Mouse (Mus musculus) MEL (cell line): ENCODE data around the gene Aldh8a1.
A peak's percentile ranks its signal among the peaks of the same experiment; 100 is the strongest.

ENCODE experiments used
- MXI1 ChIP-seq: IDR thresholded peaks from 2 replicates; pipeline ENCODE4 v1.6.1; 2011; ENCODE audit warnings: mild to moderate bottlenecking, low read depth, low read length, improper control_type of control experiment
- POLR2A ChIP-seq, 2 experiments: IDR thresholded peaks; 2 replicates each; pipeline ENCODE4 v1.6.1; 2011 to 2012; ENCODE audit warnings: low read length in 2 of 2, mild to moderate bottlenecking in 2 of 2, control low read depth in 1 of 2, improper control_type of control experiment in 1 of 2, low read depth in 1 of 2, moderate library complexity in 1 of 2; ENCODE audit not compliant: control insufficient read depth in 1 of 2, insufficient read depth in 1 of 2, poor library complexity in 1 of 2
- TCF12 ChIP-seq: IDR thresholded peaks from 2 replicates; pipeline ENCODE4 v1.6.1; 2014; ENCODE audit warnings: low read depth, mild to moderate bottlenecking, inconsistent platforms, low read length, improper control_type of control experiment, moderate library complexity
- UBTF ChIP-seq: IDR thresholded peaks from 2 replicates; pipeline ENCODE4 v1.6.1; 2012; ENCODE audit warnings: low read depth, mild to moderate bottlenecking, inconsistent platforms, low read length, improper control_type of control experiment, moderate library complexity, borderline replicate concordance; ENCODE audit not compliant: insufficient read depth
- USF1 ChIP-seq: IDR thresholded peaks from 2 replicates; pipeline ENCODE4 v1.6.1; 2014; ENCODE audit warnings: low read depth, mild to moderate bottlenecking, inconsistent platforms, low read length, improper control_type of control experiment, moderate library complexity

DNA sequence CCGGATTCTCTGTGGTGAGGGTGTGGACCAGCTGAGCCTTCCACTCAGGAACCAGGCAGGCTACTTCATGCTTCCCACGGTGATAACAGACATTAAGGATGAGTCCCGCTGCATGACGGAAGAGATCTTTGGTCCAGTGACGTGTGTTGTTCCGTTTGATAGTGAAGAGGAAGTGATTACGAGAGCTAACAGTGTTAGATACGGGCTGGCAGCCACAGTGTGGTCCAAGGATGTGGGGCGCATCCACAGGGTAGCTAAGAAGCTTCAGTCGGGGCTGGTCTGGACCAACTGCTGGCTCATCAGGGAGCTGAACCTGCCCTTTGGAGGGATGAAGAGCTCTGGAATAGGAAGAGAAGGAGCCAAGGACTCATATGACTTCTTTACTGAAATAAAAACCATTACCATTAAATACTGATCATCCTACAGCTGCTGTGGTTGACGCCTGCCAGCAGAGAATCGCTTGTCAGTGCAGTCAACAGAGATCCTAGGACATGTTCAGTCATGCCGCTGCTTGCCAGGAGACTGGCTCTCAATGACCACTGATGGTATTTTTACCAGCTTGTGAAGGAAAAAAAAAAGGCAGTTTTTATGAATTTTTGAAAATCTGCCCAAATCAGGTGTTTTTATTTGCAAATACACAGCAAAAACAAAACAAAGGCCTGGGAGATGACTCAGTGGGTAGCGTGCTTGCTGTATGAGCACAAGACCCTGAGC lies 18.5 kb downstream of the Aldh8a1 start:
- TF ChIP-seq TCF12 (peak; percentile 83), MXI1 (no peak), POLR2A (IDR thresholded peaks at IDR 0.05; ENCODE audit: control insufficient read depth in 1 of 2, insufficient read depth in 1 of 2, low read depth in 1 of 2, low read length in 2 of 2, poor library complexity in 1 of 2) (no peak), USF1 (no peak), UBTF (no peak)
